Mouse (Mus musculus): ENCODE results near the gene Opcml. TPM values are rescaled to one million over a fixed set of nuclear protein-coding genes. Genes with fewer than 3 reads are reported as not detected.

The Opcml gene
- polyA plus RNA-seq, 1 experiment from 2014 or later: 1.6 TPM

DNA sequence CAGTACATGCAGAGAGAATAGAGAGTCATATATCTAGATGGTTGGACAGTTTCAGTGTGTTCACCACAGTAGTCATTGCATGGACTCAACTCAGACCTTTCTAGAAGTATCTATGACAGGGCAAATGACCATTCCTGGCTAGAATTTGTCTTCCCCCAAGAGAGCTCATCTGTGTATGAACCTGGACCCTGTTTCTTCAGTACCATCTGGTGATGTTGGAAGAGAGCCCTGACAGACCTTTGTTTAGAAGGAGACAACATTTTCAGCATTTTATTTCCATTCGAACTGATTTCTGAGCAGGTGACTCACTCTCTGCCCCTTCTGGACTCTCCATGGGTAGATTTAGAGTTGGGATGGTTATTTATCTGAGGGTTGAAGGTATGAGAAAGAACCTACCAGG is 827.1 kb downstream of the Opcml start:
- H3K27ac ChIP-seq (ENCODE audit: low read depth, low read length): no peak overlapping the region
- H3K36me3 ChIP-seq (ENCODE audit: control insufficient read depth, insufficient read depth, low read length): no peaks in the 10 kb centered on the region
- DNase-seq (ENCODE audit: low spot score) (no peak), ATAC-seq (replicated peaks; ENCODE audit: low FRiP score) (no peak)
- no peaks in the 10 kb centered on the region for H3K9me3 ChIP-seq (ENCODE audit: control insufficient read depth, low read length)
- no peaks in the 10 kb centered on the region for H3K27me3 ChIP-seq (replicated peaks; ENCODE audit: control insufficient read depth, insufficient read depth, low read length)
- WGBS: 59% methylated on average over 1 of the region's 1 CpGs
- H3K9ac ChIP-seq (ENCODE audit: low read depth, low read length): no peak overlapping the region
- H3K4me3 ChIP-seq (ENCODE audit: low read depth, low read length): no peak overlapping the region
- H3K4me1 ChIP-seq (replicated peaks; ENCODE audit: control insufficient read depth, insufficient read depth, low read length): no peaks in the 10 kb centered on the region
- H3K4me2 ChIP-seq: no peak overlapping the region

DNA sequence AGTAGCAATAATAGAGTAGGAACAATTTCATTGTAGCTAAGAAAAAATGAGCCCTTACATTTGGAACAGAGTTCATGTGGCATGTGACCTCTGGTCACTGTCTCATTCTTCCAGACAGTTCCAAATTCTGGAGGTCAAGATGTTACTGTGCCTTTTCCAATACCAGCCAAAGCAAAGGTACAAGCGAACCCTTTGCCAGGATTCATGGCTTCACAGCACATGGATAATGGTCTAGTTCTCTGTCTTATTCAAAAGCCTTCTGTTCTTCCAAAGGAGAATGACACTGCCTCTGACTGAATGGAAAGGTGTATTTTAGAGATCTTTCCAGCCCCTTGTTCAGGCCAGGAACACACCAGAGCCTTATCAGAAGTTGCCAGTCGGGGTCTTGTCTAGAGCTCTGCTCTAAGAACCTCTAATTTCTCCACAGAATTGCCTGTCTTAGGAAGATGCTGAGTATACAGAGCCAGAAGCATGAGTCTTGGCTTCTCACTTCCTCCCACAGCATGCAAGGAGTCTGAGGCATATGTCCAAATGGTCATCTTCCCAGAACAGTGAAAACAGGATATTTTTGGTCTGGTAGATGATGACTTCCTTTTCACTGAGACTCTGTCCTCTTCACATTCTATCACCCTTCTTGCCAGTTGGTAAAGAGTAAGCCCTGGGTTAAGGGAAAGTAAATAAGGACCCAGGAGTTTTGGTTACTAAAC is 827.8 kb downstream of the Opcml start:
- Histone ChIP-seq H3K9ac (ENCODE audit: low read depth, low read length) (no peak overlapping the region), H3K4me2 (no peak overlapping the region), H3K27ac (ENCODE audit: low read depth, low read length) (no peak overlapping the region), H3K9me3 (ENCODE audit: control insufficient read depth, low read length) (no peaks in the 10 kb centered on the region), H3K4me1 (replicated peaks; ENCODE audit: control insufficient read depth, insufficient read depth, low read length) (no peaks in the 10 kb centered on the region), H3K27me3 (replicated peaks; ENCODE audit: control insufficient read depth, insufficient read depth, low read length) (no peaks in the 10 kb centered on the region), H3K36me3 (ENCODE audit: control insufficient read depth, insufficient read depth, low read length) (no peaks in the 10 kb centered on the region), H3K4me3 (ENCODE audit: low read depth, low read length) (no peak overlapping the region)
- no peak for ATAC-seq (replicated peaks; ENCODE audit: low FRiP score)
- DNase-seq (ENCODE audit: low spot score): no peak
- 71% methylated on average over 2 of the region's 2 CpGs for WGBS

DNA sequence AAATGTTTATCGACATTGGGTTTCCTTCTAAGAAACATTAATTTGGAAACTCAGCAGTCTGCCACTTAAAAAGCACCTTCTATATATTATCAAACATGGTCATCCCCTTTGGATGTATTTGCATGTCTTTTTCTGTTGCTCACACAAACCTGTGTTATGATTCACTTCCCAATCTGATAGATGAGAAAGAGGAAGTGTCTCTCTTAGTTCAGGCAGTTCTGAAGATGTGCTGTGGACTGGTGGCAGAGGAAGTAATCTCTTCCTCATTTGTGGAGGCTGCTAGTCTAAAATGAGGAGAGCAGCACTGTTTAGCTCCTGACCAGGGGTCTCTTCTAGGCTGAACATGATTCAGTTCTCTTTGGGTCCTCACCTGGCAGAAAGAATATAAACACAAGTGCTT is 831.4 kb downstream of the Opcml start:
- Histone ChIP-seq H3K9ac (ENCODE audit: low read depth, low read length) (no peak overlapping the region), H3K27me3 (replicated peaks; ENCODE audit: control insufficient read depth, insufficient read depth, low read length) (no peaks in the 10 kb centered on the region), H3K4me3 (ENCODE audit: low read depth, low read length) (no peak overlapping the region), H3K36me3 (ENCODE audit: control insufficient read depth, insufficient read depth, low read length) (no peaks in the 10 kb centered on the region), H3K4me1 (replicated peaks; ENCODE audit: control insufficient read depth, insufficient read depth, low read length) (no peaks in the 10 kb centered on the region), H3K27ac (ENCODE audit: low read depth, low read length) (no peak overlapping the region), H3K9me3 (ENCODE audit: control insufficient read depth, low read length) (no peaks in the 10 kb centered on the region), H3K4me2 (no peak overlapping the region)
- DNase-seq (ENCODE audit: low spot score) (no peak), ATAC-seq (replicated peaks; ENCODE audit: low FRiP score) (no peak)
- WGBS: 88% methylated on average over 1 of the region's 1 CpGs

DNA sequence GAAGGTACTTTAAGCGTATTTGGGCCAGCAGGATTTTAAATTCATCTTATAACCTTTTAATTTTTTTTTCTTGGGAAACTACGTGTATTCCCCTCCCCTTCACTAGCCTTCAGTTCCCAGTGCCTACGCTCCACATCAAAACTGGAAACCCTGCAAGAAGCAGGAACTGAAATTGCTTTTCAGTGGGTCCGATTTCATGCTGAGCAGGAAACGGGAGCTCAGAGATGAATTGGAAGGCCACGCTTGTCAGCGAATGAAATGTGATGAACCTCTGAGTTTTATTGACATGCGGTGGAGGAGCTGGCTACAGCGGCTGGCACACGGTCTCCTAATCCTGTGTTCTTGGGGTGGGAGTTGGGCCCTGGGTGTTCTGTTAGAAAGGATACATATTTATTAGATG is 834.3 kb downstream of the Opcml start:
- H3K9me3 ChIP-seq (ENCODE audit: control insufficient read depth, low read length): no peaks in the 10 kb centered on the region
- no peak overlapping the region for H3K27ac ChIP-seq (ENCODE audit: low read depth, low read length)
- no peaks in the 10 kb centered on the region for H3K36me3 ChIP-seq (ENCODE audit: control insufficient read depth, insufficient read depth, low read length)
- H3K4me2 ChIP-seq: no peak overlapping the region
- ATAC-seq (replicated peaks; ENCODE audit: low FRiP score) (no peak), DNase-seq (ENCODE audit: low spot score) (no peak)
- no peak overlapping the region for H3K9ac ChIP-seq (ENCODE audit: low read depth, low read length)
- H3K27me3 ChIP-seq (replicated peaks; ENCODE audit: control insufficient read depth, insufficient read depth, low read length): no peaks in the 10 kb centered on the region
- WGBS: 70% methylated on average over 10 of the region's 10 CpGs
- H3K4me3 ChIP-seq (ENCODE audit: low read depth, low read length): no peak overlapping the region
- no peaks in the 10 kb centered on the region for H3K4me1 ChIP-seq (replicated peaks; ENCODE audit: control insufficient read depth, insufficient read depth, low read length)

DNA sequence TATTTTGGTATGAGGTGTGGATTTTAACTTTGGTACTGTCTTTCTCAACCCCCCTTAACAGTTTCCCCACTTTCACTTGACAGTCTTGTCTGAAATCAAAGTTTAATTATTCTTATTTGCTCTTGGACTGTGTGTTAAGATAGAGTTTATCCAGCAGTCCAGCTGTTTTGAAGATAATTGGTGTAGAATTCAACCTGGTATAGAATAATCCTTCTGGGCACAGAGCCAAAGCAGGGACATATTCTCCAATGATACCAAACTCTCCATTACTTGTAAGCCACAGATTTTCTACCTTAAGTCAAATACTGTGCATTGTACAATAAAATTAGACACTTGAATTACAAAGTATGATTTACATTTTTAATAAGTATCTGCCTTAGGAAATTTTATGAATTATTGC is 852.2 kb downstream of the Opcml start:
- ATAC-seq (replicated peaks; ENCODE audit: low FRiP score) (no peak), DNase-seq (ENCODE audit: low spot score) (no peak)
- Histone ChIP-seq H3K36me3 (ENCODE audit: control insufficient read depth, insufficient read depth, low read length) (no peaks in the 10 kb centered on the region), H3K4me2 (no peak overlapping the region), H3K27me3 (replicated peaks; ENCODE audit: control insufficient read depth, insufficient read depth, low read length) (no peaks in the 10 kb centered on the region), H3K27ac (ENCODE audit: low read depth, low read length) (no peak overlapping the region), H3K9ac (ENCODE audit: low read depth, low read length) (no peak overlapping the region), H3K4me3 (ENCODE audit: low read depth, low read length) (no peak overlapping the region), H3K9me3 (ENCODE audit: control insufficient read depth, low read length) (no peaks in the 10 kb centered on the region), H3K4me1 (replicated peaks; ENCODE audit: control insufficient read depth, insufficient read depth, low read length) (no peaks in the 10 kb centered on the region)

DNA sequence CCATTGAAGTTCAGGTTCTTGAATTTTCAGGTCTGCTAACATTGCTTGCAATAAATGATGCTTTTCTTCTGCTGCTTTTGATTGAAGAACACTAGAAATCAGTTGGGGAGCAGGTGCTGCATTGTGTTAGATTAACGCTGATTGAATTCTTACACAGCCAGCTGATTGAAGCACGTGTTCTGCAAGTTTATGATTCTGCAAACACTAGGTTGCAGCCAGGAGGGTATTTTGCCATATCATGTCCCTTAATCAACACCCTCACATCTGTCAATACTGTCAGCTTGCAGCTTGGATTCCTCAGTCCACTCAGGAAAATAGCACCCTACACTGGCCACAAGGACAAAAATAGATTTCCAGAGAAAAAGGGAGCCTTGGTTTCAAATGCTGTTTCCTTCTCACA is 853.5 kb downstream of the Opcml start:
- H3K27ac ChIP-seq (ENCODE audit: low read depth, low read length): no peak overlapping the region
- no peaks in the 10 kb centered on the region for H3K4me1 ChIP-seq (replicated peaks; ENCODE audit: control insufficient read depth, insufficient read depth, low read length)
- 68% methylated on average over 2 of the region's 2 CpGs for WGBS
- no peaks in the 10 kb centered on the region for H3K36me3 ChIP-seq (ENCODE audit: control insufficient read depth, insufficient read depth, low read length)
- H3K9me3 ChIP-seq (ENCODE audit: control insufficient read depth, low read length): no peaks in the 10 kb centered on the region
- ATAC-seq (replicated peaks; ENCODE audit: low FRiP score) (no peak), DNase-seq (ENCODE audit: low spot score) (no peak)
- H3K4me2 ChIP-seq: no peak overlapping the region
- no peaks in the 10 kb centered on the region for H3K27me3 ChIP-seq (replicated peaks; ENCODE audit: control insufficient read depth, insufficient read depth, low read length)
- H3K9ac ChIP-seq (ENCODE audit: low read depth, low read length): no peak overlapping the region
- H3K4me3 ChIP-seq (ENCODE audit: low read depth, low read length): no peak overlapping the region

DNA sequence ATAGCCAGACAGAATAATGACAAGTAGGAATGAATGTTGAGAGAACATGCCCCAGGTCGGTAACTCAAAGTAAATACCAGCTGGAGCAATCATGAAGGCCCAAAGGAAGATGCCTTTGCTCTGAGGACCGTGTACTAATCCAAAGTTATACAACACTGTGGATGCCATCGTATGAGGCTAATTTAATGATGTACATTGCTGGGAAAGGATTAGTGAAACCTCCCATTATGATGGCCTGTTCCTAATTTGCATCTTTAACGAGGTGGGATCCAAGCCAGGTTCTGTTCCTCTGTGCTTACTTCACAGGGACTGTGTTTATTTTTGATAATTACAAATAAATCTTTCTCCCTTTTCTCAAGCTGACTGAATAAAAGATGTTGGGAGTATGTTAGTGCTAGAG is 859.5 kb downstream of the Opcml start:
- 56% methylated on average over 4 of the region's 4 CpGs for WGBS
- Histone ChIP-seq H3K36me3 (ENCODE audit: control insufficient read depth, insufficient read depth, low read length) (no peaks in the 10 kb centered on the region), H3K9me3 (ENCODE audit: control insufficient read depth, low read length) (no peaks in the 10 kb centered on the region), H3K27ac (ENCODE audit: low read depth, low read length) (no peak overlapping the region), H3K9ac (ENCODE audit: low read depth, low read length) (no peak overlapping the region), H3K4me1 (replicated peaks; ENCODE audit: control insufficient read depth, insufficient read depth, low read length) (no peaks in the 10 kb centered on the region), H3K4me3 (ENCODE audit: low read depth, low read length) (no peak overlapping the region), H3K27me3 (replicated peaks; ENCODE audit: control insufficient read depth, insufficient read depth, low read length) (no peaks in the 10 kb centered on the region), H3K4me2 (no peak overlapping the region)
- DNase-seq (ENCODE audit: low spot score): no peak
- no peak for ATAC-seq (replicated peaks; ENCODE audit: low FRiP score)

DNA sequence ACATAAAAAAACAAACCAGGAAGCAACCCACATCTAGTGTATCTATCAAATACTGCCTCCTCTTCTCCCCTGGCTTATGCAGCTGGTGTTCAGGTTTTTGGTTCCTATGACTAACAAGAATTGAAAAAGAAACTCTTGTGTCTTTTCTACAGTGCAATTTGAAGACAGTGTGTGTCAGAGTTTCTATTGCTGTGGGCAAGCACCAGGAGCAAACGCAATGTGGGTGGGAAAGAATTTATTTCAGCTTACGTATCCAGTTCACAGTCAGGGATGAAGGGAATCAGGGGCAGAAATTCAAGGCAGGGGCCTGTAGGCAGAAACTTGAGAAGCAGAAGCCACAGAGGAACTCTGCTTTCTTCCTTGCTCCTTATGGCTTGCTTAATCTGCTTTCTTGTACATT is 869.4 kb downstream of the Opcml start:
- H3K9me3 ChIP-seq (ENCODE audit: control insufficient read depth, low read length): no peaks in the 10 kb centered on the region
- no peak overlapping the region for H3K4me3 ChIP-seq (ENCODE audit: low read depth, low read length)
- no peak overlapping the region for H3K9ac ChIP-seq (ENCODE audit: low read depth, low read length)
- 71% methylated on average over 2 of the region's 2 CpGs for WGBS
- no peaks in the 10 kb centered on the region for H3K36me3 ChIP-seq (ENCODE audit: control insufficient read depth, insufficient read depth, low read length)
- H3K27ac ChIP-seq (ENCODE audit: low read depth, low read length): no peak overlapping the region
- no peaks in the 10 kb centered on the region for H3K27me3 ChIP-seq (replicated peaks; ENCODE audit: control insufficient read depth, insufficient read depth, low read length)
- H3K4me2 ChIP-seq: no peak overlapping the region
- no peak for ATAC-seq (replicated peaks; ENCODE audit: low FRiP score)
- no peak for DNase-seq (ENCODE audit: low spot score)
- no peaks in the 10 kb centered on the region for H3K4me1 ChIP-seq (replicated peaks; ENCODE audit: control insufficient read depth, insufficient read depth, low read length)

DNA sequence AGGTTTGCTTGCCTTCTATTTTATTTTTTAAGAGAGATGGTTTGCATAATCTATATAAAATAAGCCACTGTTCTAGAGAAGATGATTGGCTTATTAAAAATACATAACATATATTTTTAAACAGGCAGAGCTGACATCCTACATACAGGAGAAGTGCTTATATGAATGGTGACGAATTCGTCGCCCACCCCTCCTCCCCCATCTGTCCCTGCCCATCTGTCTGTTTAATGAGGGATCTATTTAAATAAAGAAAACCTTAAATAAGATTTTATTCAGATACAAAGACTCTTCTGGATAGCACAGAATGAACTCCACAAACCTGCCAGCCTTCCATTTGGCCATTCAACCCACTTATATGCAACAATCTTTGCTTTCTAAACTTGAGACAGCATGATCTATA is 872.3 kb downstream of the Opcml start:
- ATAC-seq (replicated peaks; ENCODE audit: low FRiP score) (no peak), DNase-seq (ENCODE audit: low spot score) (no peak)
- Histone ChIP-seq H3K4me2 (no peak overlapping the region), H3K27ac (ENCODE audit: low read depth, low read length) (no peak overlapping the region), H3K4me3 (ENCODE audit: low read depth, low read length) (no peak overlapping the region), H3K9ac (ENCODE audit: low read depth, low read length) (no peak overlapping the region), H3K4me1 (replicated peaks; ENCODE audit: control insufficient read depth, insufficient read depth, low read length) (no peaks in the 10 kb centered on the region), H3K9me3 (ENCODE audit: control insufficient read depth, low read length) (no peaks in the 10 kb centered on the region), H3K27me3 (replicated peaks; ENCODE audit: control insufficient read depth, insufficient read depth, low read length) (no peaks in the 10 kb centered on the region), H3K36me3 (ENCODE audit: control insufficient read depth, insufficient read depth, low read length) (no peaks in the 10 kb centered on the region)
- WGBS: 88% methylated on average over 3 of the region's 3 CpGs
